Mouse (Mus musculus): ENCODE results near the gene Dmd.
A peak's percentile ranks its signal among the peaks of the same experiment; 100 is the strongest.

Dmd gene

GRCm38 (mm10) chrX:84364981-84365380, 1416.3 kb downstream of the Dmd start:
- DNase-seq (ENCODE audit: low read depth, low spot score), result no peak

DNA sequence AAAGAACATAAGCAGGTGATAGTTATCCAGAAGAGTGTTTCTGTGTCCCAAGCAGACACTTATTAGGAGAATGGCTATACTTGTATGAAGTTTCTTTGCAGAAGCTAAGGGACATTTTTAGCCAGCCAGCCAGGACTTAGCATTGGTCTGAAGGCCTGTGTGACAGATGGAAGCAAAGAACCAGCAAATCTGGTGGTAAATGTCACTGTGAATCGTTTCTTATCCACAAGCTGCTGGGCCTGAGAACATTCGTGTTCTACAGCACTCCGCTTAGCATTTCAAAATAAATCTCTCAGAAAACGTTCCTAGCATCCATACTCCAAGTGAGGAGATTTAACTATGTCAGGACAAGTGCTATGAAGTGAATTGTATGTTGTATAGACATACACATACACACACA, 1486.9 kb downstream of the Dmd start:
- no peak for DNase-seq (ENCODE audit: low read depth, low spot score)

GRCm38 (mm10) chrX:84436556-84436955, 1487.9 kb downstream of the Dmd start:
- no peak for DNase-seq (ENCODE audit: low read depth, low spot score)

DNA sequence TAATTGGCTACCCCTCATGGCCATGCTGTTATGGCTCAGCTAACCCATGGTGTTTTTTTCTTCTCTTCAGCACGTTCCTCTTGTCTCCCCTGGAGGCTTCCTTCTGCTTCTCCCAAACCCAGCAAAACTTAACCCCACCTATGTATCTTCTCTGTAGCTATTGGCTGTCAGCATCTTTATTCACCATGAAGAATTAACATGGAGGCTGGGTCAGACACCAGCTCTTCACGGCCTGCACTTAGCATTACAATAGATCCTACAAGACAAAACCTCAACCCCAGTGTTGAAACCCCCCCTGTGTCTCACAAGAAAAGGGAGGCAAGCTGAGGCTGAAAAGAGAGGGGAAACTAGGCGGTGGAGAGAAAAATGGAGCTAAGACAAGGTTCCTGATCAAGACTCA, 1494.3 kb downstream of the Dmd start:
- DNase-seq (ENCODE audit: low read depth, low spot score), result no peak

DNA sequence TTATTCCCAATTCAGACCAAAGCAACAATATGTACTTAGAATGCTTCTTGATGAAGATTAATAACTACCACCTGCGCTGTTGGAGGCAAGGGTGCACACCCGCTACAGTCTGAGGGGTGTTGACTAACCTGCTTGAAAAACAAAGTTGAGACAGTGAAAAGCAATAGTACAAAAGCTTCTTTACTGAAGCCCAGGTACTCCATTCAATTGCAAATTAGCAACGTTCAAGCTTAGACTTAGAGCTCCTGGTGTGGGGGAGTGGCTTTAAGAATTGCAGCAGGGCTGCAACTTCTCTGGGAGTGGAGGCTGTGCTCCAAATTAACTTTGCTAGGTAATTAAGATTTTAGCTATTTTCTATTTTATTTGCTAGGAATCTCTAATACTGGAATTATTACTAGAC, 1495.3 kb downstream of the Dmd start:
- DNase-seq (ENCODE audit: low read depth, low spot score), result no peak

GRCm38 (mm10) chrX:84444638-84445037, 1496.0 kb downstream of the Dmd start:
- no peak for DNase-seq (ENCODE audit: low read depth, low spot score)

GRCm38 (mm10) chrX:84454473-84454872, 1505.8 kb downstream of the Dmd start:
- peak; percentile 8 for DNase-seq (ENCODE audit: low read depth, low spot score)

GRCm38 (mm10) chrX:84514650-84515366, 1566.1 kb downstream of the Dmd start:
- no peak for DNase-seq (ENCODE audit: low read depth, low spot score)

DNA sequence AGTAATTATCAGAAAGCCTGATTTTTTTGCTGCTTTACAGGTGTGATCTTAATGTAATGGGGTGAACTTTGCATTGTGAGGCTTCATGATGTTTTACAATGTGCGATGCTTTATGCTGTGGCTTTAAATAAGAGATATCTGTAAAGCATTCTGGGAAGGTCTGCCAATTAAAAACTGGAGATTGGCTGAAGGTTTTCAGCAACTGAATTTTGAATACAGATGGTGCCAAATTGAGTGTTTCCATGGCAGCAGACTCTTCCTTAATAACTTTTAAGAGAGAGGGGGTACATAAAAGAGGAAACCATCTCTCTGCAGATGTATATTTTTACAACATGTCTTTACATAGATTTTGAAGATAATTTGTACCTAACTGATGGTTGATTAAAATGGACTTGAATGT, 1603.3 kb downstream of the Dmd start:
- DNase-seq (ENCODE audit: low read depth, low spot score), result no peak

DNA sequence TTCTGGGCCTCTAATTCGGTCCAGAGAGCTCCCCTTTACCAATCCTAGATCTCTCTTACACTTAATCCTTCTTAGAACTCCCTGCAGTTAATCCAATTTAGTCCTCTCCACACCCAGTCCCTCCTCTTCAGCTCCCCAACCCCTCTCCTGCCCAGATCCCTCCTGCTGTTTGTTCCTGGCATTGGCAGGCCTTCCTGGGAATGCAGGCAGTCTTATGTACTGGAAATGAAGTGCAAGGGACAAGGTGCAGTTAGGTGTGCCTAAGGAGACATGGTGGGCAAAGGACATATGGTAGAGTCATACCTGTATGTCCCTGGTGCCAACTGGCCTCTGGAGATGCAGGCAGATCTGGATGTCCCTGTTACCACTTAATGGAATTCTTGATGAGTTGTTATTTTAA, 1604.8 kb downstream of the Dmd start:
- no peak for DNase-seq (ENCODE audit: low read depth, low spot score)

- no peak for DNase-seq (ENCODE audit: low read depth, low spot score)
Measured at GRCm38 (mm10) chrX:84598476-84598875, 1649.8 kb downstream of the Dmd start.

- DNase-seq (ENCODE audit: low read depth, low spot score), result no peak
Measured at GRCm38 (mm10) chrX:84640446-84640845, 1691.8 kb downstream of the Dmd start.

DNA sequence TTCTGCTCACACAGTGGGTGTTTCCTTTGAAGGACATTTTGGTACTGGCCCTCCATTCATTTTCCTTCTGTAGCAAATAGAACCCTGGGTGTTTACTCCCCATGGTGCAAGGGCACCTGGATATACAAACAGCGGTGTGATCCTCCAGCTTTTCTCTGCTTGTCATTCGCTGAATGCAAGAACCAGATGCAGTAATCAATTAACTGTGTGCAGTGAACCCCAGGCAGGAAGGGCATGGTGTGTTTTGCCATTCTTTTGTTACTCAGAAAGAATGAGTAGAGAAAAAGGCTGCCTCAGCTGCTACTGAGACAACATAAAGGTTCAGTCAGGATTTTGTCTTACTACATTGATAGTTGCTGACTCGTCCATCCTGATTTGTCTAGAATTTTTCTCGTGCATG, 1799.0 kb downstream of the Dmd start:
- DNase-seq (ENCODE audit: low read depth, low spot score), result no peak

DNA sequence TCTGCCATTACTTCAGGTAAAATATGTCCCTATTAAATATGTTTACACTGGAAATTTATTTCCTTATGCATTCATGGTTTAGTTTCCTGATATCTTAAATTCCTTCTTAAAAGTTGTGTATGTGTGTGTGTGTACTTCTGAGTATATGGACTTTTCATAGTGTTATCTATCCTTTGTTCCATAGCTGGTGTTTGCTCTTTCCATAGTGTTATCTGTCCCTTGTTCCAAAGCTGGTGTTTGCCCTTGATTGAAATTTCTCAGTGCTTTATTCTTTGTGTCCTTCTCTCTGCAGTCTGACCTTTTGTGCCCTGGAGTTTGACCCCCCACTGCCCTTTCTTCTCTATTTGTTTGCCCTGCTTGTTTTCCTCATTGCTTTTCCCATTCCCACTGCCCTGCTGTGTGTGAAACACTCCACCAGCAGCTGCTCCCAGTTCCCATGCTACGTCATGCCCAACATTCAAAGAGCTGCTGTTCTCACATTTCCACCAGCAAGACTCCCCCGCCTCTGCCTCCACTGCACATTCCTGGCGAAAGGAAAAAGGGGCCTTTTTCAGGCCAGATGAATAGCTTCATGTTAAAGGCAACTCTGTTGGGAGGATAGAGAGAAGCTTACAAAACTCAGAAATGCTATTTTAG, 1911.5 kb downstream of the Dmd start:
- DNase-seq (ENCODE audit: low read depth, low spot score), result no peak

- no peak for DNase-seq (ENCODE audit: low read depth, low spot score)
Measured at GRCm38 (mm10) chrX:84873090-84873489, 1924.4 kb downstream of the Dmd start.

DNA sequence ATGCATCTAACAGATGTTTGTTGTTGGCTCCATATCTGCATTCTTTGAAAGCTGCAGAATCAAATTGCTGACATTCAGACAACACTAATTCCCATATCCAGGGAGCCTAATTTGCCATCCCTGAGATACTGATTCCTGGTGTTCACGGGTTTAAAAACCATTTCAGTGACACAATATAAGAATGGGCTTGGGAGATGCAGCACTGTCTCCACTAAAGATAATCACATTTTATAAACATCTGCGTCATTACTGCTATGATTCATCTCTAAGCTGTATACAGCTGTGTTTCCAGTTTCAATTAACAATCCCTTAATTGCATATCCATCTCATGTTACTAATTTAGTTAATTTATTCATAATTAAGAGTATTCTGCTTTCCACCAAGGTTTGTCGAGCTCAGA, 1929.5 kb downstream of the Dmd start:
- no peak for DNase-seq (ENCODE audit: low read depth, low spot score)

- no peak for DNase-seq (ENCODE audit: low read depth, low spot score)
Measured at GRCm38 (mm10) chrX:84932715-84933473, 1984.2 kb downstream of the Dmd start.

DNA sequence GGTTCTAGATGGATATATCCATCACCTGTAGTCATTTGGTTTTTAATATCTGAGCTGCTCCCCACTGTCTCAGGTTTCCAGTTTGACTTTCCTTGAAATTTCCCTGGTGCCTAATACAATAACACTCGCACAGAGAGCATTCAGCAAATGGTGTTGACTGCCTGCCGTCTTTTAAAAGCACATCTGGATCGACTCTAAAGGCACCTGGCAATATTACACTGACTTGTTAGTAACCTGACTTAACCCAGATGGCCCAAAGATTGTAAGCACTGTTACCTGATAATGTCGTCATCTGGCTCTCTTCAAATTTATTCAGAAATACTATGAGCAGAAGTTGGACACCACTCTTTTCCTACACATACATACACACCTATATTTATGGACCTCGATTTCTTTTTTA, 2011.9 kb downstream of the Dmd start:
- no peak for DNase-seq (ENCODE audit: low read depth, low spot score)

DNA sequence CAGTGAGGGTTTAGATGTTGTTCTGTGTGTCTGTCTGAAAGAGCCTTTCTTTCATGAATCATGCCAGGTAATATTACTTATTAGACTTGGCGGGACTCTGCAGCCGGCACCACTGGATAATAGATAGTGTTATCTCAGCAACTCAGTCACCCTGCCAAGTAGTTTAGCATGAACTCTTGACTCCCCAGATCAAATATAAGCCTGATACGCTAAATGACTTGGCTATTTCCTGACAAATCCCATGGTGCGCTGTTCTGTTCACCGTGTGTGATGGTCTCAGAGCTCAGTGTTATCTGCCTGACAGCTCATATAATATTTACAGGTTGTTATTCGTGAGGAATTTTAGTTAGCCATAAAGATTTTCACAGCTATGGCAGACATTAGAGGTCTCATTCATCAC, 2012.3 kb downstream of the Dmd start:
- DNase-seq (ENCODE audit: low read depth, low spot score), result no peak

- DNase-seq (ENCODE audit: low read depth, low spot score), result no peak
Measured at GRCm38 (mm10) chrX:85008304-85008703, 2059.6 kb downstream of the Dmd start.

GRCm38 (mm10) chrX:85041466-85042058, 2092.9 kb downstream of the Dmd start:
- no peak for DNase-seq (ENCODE audit: low read depth, low spot score)

DNA sequence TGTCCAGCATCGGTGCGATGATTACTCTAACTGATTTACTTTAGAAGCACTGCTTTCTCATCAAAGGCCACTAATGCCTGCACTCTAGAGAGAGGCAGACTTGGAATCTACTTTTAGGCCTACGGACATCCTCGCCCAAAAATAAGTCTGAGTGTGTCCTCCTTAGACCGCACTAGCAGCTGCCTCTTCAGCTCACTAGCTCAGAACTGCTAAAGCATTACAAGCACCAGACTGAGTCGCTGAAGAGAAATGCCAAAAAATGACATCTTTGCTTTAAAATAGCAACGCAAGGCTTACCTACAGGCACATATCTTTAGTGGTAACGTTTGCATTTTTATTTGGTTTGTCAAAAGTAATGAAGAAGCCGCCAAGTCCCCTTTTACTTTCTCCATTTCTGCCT, 2098.0 kb downstream of the Dmd start:
- DNase-seq (ENCODE audit: low read depth, low spot score), result no peak
